Mouse (Mus musculus) kidney, postnatal 36 days (tissue): ENCODE measurements around the gene Gna15.

ENCODE experiments used
- DNase-seq, 2 experiments: peaks; one replicate each; pipeline ENCODE4 v3.0.0; 2021 to 2022; ENCODE audit warnings: mixed read lengths in 2 of 2

Gene Gna15

DNA sequence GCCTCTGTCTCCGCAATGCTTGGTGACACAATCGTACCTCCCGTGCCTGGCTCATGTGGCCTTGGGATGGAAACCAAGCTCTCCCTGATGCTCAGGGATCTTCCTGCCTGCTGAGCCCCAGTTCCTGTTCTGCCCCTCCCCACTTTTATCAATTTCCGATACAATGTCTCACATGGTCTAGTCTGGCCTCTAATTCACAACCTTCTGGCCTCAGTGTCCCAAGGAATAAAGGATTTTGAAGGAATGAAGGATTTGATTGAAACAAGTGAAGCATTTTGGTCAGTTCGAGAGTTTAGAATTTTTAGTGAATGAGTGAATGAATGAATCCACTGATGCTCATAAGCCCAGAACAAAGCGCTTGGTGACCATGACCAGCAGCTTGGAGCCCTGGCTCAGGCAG is 883 bp downstream of the Gna15 start:
- DNase-seq, result no peak

GRCm38 (mm10) chr10:81519978-81520365 is 4.1 kb downstream of the Gna15 start:
- no peak for DNase-seq

DNA sequence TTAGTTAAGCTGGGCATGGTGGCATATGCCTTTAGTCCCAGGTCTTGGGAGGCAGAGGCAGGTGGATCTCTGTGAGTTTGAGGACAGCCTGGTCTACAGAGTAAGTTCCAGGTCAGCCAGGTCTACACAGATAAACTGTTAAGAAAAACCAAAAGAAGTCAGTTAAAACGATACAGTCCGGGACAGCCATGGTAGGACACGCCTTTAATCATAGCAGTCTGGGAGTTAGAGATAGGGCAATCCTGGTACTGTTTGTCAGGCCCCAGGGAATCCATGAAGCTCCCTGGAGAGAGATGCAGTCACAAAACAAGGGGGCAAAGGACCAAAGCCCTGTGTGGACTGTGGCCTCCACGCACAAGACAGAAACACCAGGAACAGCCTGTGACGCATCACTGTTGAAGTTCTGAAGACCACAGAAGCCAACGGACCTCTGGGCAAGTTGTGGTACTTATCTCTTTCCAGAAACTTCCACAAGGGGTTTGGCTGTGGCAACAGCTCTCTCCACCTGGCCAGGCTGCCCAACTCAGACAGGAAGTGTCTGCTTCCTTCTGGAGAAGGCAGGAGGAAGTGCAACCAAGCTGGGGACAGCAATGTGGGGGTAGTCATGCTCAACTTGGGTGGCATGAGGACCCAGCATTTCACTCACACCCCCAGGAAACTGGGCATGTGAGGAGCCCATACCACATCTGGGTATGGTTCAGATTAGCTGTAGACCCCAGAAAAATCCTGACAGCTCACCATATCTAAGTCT is 4.6 kb downstream of the Gna15 start:
- no peak for DNase-seq

DNA sequence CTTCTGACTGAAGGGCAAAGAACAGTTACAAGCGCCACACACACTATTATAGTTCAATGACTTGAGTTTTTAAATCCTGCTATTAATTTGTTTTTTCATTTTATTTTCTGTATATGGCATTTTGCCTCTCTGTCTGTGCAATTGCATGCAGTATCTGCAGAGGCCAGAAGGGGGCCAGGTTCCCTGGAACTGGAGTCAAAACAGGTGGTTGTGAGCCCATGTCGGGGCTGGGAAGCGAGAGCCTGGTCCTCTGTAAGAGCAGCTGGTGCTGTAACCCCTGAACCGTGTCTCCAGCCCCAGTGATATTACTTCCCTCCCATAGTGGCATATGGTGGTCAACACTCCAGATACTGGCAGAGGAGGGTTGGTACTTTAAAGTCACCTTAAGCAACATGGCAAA is 5.5 kb downstream of the Gna15 start:
- DNase-seq, result peak; percentile 78 to 90

- DNase-seq, result no peak
Observed at GRCm38 (mm10) chr10:81517227-81517626, 6.8 kb downstream of the Gna15 start.

- DNase-seq, result no peak
Observed at GRCm38 (mm10) chr10:81513798-81514197, 10.2 kb downstream of the Gna15 start.

DNA sequence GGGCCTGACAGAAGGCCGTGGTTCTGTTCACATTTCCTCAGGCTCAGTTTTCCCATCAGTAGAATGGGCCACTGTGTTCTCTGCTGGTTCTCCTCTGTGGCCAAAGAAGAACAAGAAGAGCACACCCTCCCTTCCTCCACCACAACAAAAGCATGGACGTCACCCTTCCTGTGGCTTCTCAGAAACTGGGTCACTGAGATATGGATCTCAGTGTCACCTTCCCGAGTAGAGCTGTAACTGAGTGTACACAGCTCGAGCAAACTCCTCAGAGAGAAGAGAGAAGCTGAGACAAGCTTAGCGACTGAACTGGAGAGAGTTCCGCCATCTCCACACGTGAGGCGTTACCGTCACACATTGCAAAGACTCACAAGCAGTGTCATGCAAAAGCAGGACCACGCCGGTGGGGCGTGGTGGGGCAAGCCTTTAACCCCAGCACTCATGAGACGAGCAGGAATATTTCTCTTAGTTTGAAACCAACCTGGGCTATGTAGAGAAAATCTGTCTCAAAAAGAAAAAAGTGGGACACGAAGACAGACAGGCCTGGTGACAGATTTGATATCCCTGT is 13.7 kb downstream of the Gna15 start:
- no peak for DNase-seq

- DNase-seq, result no peak
Observed at GRCm38 (mm10) chr10:81507691-81508489, 16.1 kb downstream of the Gna15 start.

DNA sequence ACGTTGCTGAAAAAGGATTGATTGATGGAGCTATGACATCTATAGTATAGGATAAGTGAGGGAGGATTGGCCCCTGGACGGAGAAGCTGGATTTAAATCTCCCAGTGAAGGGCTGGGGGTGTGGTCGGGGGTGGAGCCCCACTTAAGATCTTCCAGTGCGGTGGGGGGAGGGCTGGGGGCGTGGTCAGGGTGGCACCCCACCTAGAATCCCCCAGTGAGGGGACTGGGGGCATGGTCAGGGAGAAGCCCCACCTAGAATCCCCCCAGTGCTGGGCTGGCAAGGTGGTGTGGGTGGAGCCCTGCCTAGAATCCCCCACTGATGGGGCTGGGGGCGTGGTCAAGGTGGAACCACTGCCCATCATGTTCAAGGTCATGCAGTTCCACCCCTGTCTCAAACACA is 16.9 kb downstream of the Gna15 start:
- no peak for DNase-seq

- no peak for DNase-seq
Observed at GRCm38 (mm10) chr10:81505016-81505664, 18.9 kb downstream of the Gna15 start.

GRCm38 (mm10) chr10:81502658-81503057 is 21.4 kb downstream of the Gna15 start:
- DNase-seq, result peak; percentile 84 to 95

DNA sequence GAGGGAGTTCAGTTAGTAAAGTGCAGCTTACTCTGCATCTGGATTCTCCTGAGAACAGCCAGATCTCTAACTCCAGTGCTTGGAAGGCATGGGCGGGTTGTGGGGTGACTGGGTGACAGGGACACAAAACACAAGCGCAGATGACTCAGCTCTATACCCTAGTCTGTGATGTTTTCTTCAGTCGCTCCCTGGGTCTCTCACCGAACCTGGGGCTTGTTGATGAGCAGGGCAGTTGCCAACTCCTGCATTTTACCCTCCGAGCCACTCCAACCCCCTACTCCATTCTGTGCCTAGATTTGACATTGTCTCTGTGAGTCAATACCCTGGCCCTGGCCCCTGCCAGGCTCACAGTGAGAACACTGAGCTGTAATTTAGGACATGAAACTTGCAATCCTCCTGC is 22.2 kb downstream of the Gna15 start:
- no peak for DNase-seq

GRCm38 (mm10) chr10:81500032-81500431 is 24.0 kb downstream of the Gna15 start, which contains the start of gene S1pr4:
S1pr4 (minus strand) TSS chr10:81500132.
- no peak for DNase-seq

DNA sequence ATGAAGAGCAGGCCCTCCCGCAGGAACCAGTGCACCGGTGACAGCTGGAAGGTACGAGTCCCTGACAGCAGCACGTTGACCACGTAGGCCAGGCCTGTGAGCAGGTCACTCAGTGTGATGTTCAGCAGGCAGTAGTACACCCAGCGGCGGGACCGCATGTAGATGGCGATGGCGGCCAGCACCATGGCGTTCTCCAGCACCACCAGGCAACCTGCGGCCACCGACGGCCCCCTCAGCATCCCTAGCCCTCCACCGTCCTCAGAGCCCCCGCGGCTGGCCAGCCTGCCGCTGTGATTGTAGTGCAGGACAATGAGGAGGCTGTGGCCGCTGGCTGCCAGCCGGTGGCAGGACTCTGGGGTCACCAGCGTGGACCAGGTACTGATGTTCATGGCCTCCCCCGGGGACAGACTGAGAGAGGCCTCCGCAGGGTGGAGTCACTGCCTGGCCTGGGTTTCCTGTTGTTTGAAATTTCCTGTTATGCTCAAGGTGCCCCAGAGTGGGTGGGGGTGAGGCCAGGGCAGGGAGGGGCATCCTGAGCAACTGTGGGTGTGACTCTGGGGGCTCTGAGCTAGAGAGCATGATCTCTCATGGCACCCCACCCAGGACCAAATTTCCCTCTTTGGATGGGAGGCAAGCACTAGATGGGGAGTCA is 24.6 kb downstream of the Gna15 start:
- peak; percentile 63 to 67 for DNase-seq

- no peak for DNase-seq
Observed at GRCm38 (mm10) chr10:81498316-81499249, 25.4 kb downstream of the Gna15 start.

- DNase-seq, result no peak
Observed at GRCm38 (mm10) chr10:81497401-81498270, 26.4 kb downstream of the Gna15 start.

GRCm38 (mm10) chr10:81496969-81497368 is 27.1 kb downstream of the Gna15 start:
- no peak for DNase-seq

DNA sequence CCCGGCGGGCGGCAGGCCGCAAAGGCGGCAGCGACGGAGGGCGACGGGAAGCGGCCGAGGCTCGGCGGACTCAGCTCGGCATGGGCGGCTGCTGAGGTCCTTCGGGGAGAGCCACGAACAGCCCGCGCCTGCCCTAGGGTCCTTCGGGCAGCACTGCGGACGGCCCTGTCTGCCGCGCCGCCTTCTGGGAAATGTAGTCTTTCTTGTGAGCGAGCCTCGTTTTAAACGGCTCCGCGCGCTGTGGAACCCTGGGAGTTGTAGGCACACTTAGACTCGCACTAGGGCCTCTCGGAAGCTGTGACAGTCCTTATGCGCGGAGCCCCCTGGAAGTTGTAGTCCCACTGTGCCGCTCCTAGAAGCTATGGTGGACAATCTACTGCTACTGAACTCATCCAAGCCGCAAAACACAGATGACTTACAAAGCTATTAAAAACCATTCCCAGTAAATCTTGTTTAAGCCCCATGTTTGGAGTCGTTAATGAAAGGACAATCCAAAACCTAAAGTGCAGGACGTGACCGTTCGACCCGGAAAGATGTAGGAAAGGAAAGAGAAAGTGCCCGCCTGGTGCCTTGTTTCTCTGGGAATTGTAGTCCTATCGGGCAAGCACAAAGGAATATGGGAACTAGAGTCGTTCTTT is 27.6 kb downstream of the Gna15 start, which contains the start of gene Ncln:
Gene Ncln, minus strand, starts transcription at position 129 of the 638 bp plus-strand sequence.
- DNase-seq, result peak; percentile 99

- DNase-seq, result peak in 1 of 2 experiments; percentile 21
Observed at GRCm38 (mm10) chr10:81495616-81496263, 28.3 kb downstream of the Gna15 start.
